ENCODE assay signal across 11 mouse cellular contexts in the genomic region with DNA sequence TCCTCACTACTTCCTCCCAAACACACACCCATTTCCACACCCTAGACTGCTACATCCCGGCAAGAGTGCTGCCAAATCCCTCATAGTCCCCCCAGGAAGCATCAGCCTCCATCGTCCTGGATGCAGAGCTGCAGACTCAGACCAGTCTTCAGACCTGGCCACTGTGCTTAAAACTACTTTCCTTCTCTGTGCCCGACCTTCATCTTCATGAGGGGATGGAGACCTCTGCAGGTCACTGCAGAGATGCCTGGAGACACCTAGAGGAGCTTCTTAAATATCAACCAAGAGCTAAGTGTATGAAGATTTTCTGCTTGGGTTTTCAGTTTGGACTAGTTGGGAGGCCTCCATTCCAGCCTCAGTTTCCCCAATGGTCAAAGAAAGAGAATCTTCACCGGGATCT. TPM values are rescaled to one million over a fixed set of nuclear protein-coding genes. Genes with fewer than 3 reads are reported as not detected.
DNase-seq lines count a peak whose midpoint lies in the region; ATAC-seq lines count a peak whose summit lies in the region.
"Had no signal": no experiment of that assay in that cellular context is flagged by ENCODE, and none has a peak within 500 bp of the region (broad histone marks: within the 10 kb centered on the region; RNA-seq: fewer than 3 reads in every experiment).

No protein-coding gene starts in this region.

- no peaks in the 10 kb centered on the region for H3K9me3 ChIP-seq in forebrain, embryonic 14.5 days (replicated peaks; ENCODE audit: control insufficient read depth, low read length)
- H3K9me3 ChIP-seq: limb, embryonic 13.5 days; neural tube, embryonic 13.5 days had no signal

- intact Hi-C loops in left cerebral cortex, postnatal 4 days (cut with DNase I): loop anchor here (10.0 kb wide), 2 partner anchors 129 to 1061 kb away; no protein-coding TSS in a partner anchor
- intact Hi-C loops in left cerebral cortex, postnatal 10 days (cut with DNase I): no loop called here

- no peaks in the 10 kb centered on the region for H3K36me3 ChIP-seq in forebrain, embryonic 14.5 days (ENCODE audit: control insufficient read depth, insufficient read depth, low read length)
- H3K36me3 ChIP-seq: limb, embryonic 13.5 days; neural tube, embryonic 13.5 days had no signal

- H3K4me2 ChIP-seq in forebrain, embryonic 14.5 days (ENCODE audit: low read length): no peak overlapping the region
- H3K4me2 ChIP-seq: limb, embryonic 13.5 days; neural tube, embryonic 13.5 days had no signal

- no peaks in the 10 kb centered on the region for H3K4me1 ChIP-seq in forebrain, embryonic 14.5 days (ENCODE audit: control insufficient read depth, insufficient read depth, low read length)
- H3K4me1 ChIP-seq: limb, embryonic 13.5 days; neural tube, embryonic 13.5 days had no signal

- peak; percentile 21 for DNase-seq in cerebellum, adult 9-10 months
- no peak for DNase-seq in cerebellum, adult 8-10 months
- DNase-seq in left cerebral cortex, postnatal 4 days: peak; percentile 15
- DNase-seq in left cerebral cortex, postnatal 10 days (ENCODE audit: extremely low spot score in 1 of 2, low spot score in 2 of 2): no peak
- DNase-seq in cerebellum, postnatal 25 days: peak; percentile 36 to 51
- peak; percentile 28 for DNase-seq in skeletal muscle tissue, adult 2 months (ENCODE audit: low read depth, low spot score)
- no peak for DNase-seq in forebrain, embryonic 14.5 days (ENCODE audit: low spot score)
- DNase-seq in liver: no peak

- 59% methylated on average over 4 of the region's 4 CpGs for WGBS in forebrain, embryonic 14.5 days

- no peak for ATAC-seq in forebrain, embryonic 14.5 days

- no peak overlapping the region for H3K4me3 ChIP-seq in forebrain, embryonic 14.5 days (ENCODE audit: low read depth, low read length)
- H3K4me3 ChIP-seq: limb, embryonic 13.5 days; neural tube, embryonic 13.5 days had no signal

- H3K27me3 ChIP-seq in forebrain, embryonic 14.5 days (replicated peaks; ENCODE audit: control insufficient read depth, insufficient read depth, low read length): no peaks in the 10 kb centered on the region
- H3K27me3 ChIP-seq: limb, embryonic 13.5 days; neural tube, embryonic 13.5 days had no signal

- no peak overlapping the region for H3K27ac ChIP-seq in forebrain, embryonic 14.5 days (ENCODE audit: low read depth, low read length)
- H3K27ac ChIP-seq: limb, embryonic 13.5 days; neural tube, embryonic 13.5 days had no signal

- no peak overlapping the region for H3K9ac ChIP-seq in forebrain, embryonic 14.5 days (ENCODE audit: low read length)
- H3K9ac ChIP-seq: limb, embryonic 13.5 days; neural tube, embryonic 13.5 days had no signal

RNA-seq across cellular contexts. Expression of gene Csf2, which starts 4.6 kb away (rescaled TPM):
- total RNA-seq in left cerebral cortex, postnatal 4 days (2021): not detected
- not detected for total RNA-seq in left cerebral cortex, postnatal 10 days (2021)
- polyA plus RNA-seq in forebrain, embryonic 14.5 days (2014; fragmentation: Nextera tagmentation; extraction: Ambion mirVana): not detected in 2 replicates
- total RNA-seq: hematopoietic stem cell, adult 5-6 weeks had no signal
- polyA plus RNA-seq: limb, embryonic 13.5 days; neural tube, embryonic 13.5 days had no signal

RNA-seq across cellular contexts. Expression of gene Il3, which starts 13.0 kb away (rescaled TPM):
- total RNA-seq in left cerebral cortex, postnatal 4 days (2021): not detected
- not detected for total RNA-seq in left cerebral cortex, postnatal 10 days (2021)
- not detected in 2 replicates for polyA plus RNA-seq in forebrain, embryonic 14.5 days (2014; fragmentation: Nextera tagmentation; extraction: Ambion mirVana)
- total RNA-seq: hematopoietic stem cell, adult 5-6 weeks had no signal
- polyA plus RNA-seq: limb, embryonic 13.5 days; neural tube, embryonic 13.5 days had no signal

RNA-seq across cellular contexts. Expression of gene Acsl6, which starts 49.5 kb away (rescaled TPM):
- total RNA-seq in left cerebral cortex, postnatal 4 days (2021): 10 to 100 TPM; 89.8 to 95.8 TPM
- total RNA-seq in left cerebral cortex, postnatal 10 days (2021): 100 to 1,000 TPM; 134 to 136 TPM
- 22.1 and 32.4 TPM in 2 replicates for polyA plus RNA-seq in forebrain, embryonic 14.5 days (2014; fragmentation: Nextera tagmentation; extraction: Ambion mirVana)

Comparison
In these comparisons a context has a peak if more than half of its experiments do, and no peak if none do; other contexts are left out.
1. DNase-seq: peak in cerebellum, adult 9-10 months (single experiment), left cerebral cortex, postnatal 4 days (single experiment), cerebellum, postnatal 25 days (2 of 2) and skeletal muscle tissue, adult 2 months (single experiment); none in cerebellum, adult 8-10 months (single experiment), left cerebral cortex, postnatal 10 days (0 of 2), forebrain, embryonic 14.5 days (single experiment) and liver (single experiment).